Mouse (Mus musculus) CH12.LX (cell line): ENCODE results near the gene Them7. TPM values are rescaled to one million over a fixed set of nuclear protein-coding genes. Genes with fewer than 3 reads are reported as not detected.

ENCODE experiments used
- DNase-seq: peaks from one replicate; pipeline ENCODE4 v3.0.0-alpha.2; 2013; ENCODE audit errors: extremely low read depth
- H3K27ac ChIP-seq: 2 replicates; pipeline ENCODE4 v1.5.1; 2012; ENCODE audit warnings: low read depth, mild to moderate bottlenecking, control low read depth, moderate library complexity; ENCODE audit not compliant: insufficient read depth
- H3K27me3 ChIP-seq: replicated peaks from 2 replicates; pipeline ENCODE3; 2012; ENCODE audit warnings: inconsistent platforms
- H3K36me3 ChIP-seq, 2 experiments: replicated peaks in 1 of 2; 2 replicates each; pipeline versions ENCODE3 to v1.6.1; 2012; ENCODE audit warnings: inconsistent platforms in 1 of 2, low read length in 1 of 2, mild to moderate bottlenecking in 1 of 2, mixed read lengths in 1 of 2, moderate library complexity in 1 of 2; ENCODE audit not compliant: control insufficient read depth in 1 of 2, insufficient read depth in 1 of 2
- H3K4me1 ChIP-seq, 2 experiments: 2 replicates each; pipeline ENCODE4 v1.6.1; 2012; ENCODE audit warnings: inconsistent platforms in 1 of 2, moderate library complexity in 1 of 2; ENCODE audit not compliant: insufficient read depth in 2 of 2, control insufficient read depth in 1 of 2
- H3K4me2 ChIP-seq: 2 replicates; pipeline ENCODE4 v1.6.1; 2012; ENCODE audit warnings: low read depth, mild to moderate bottlenecking, control low read depth; ENCODE audit not compliant: poor library complexity, insufficient read depth, severe bottlenecking
- H3K4me3 ChIP-seq, 3 experiments: fragments of 150-350 bp in 1 of 3; sonication (generic) in 1 of 3; replicated peaks in 1 of 3; 2 replicates each; pipeline versions ENCODE3 to v1.5.1; 2011 to 2012; ENCODE audit warnings: low read depth in 2 of 3, low read length in 2 of 3, mild to moderate bottlenecking in 2 of 3, moderate library complexity in 2 of 3, control low read depth in 1 of 3, improper control_type of control experiment in 1 of 3, inconsistent platforms in 1 of 3, mixed read lengths in 1 of 3; ENCODE audit not compliant: poor library complexity in 1 of 3
- H3K79me2 ChIP-seq: replicated peaks from 2 replicates; pipeline ENCODE4 v1.6.1; 2012; ENCODE audit warnings: mild to moderate bottlenecking, moderate library complexity; ENCODE audit not compliant: control insufficient read depth, poor library complexity, insufficient read depth, severe bottlenecking; ENCODE audit errors: extremely low read depth
- H3K9ac ChIP-seq: 2 replicates; pipeline ENCODE4 v1.6.1; 2012; ENCODE audit warnings: low read depth, mild to moderate bottlenecking, control low read depth, moderate library complexity; ENCODE audit not compliant: insufficient read depth
- H3K9me3 ChIP-seq: replicated peaks from 2 replicates; pipeline ENCODE3; 2012; ENCODE audit warnings: low read length, inconsistent platforms, mixed read lengths
- BHLHE40 ChIP-seq: IDR thresholded peaks from 2 replicates; pipeline ENCODE4 v1.6.1; 2011; ENCODE audit warnings: mild to moderate bottlenecking, low read depth, low read length, improper control_type of control experiment
- E2F4 ChIP-seq: IDR thresholded peaks from 2 replicates; pipeline ENCODE4 v1.6.1; 2011; ENCODE audit warnings: low read depth, low read length, improper control_type of control experiment; ENCODE audit not compliant: insufficient replicate concordance
- ELF1 ChIP-seq: IDR thresholded peaks from 2 replicates; pipeline ENCODE4 v1.6.1; 2014; ENCODE audit warnings: low read depth, mild to moderate bottlenecking, inconsistent platforms, low read length, improper control_type of control experiment
- EP300 ChIP-seq: IDR thresholded peaks from 2 replicates; pipeline ENCODE4 v1.6.1; 2011; ENCODE audit warnings: low read length, improper control_type of control experiment
- ETS1 ChIP-seq: conservative IDR thresholded peaks from 2 replicates; pipeline ENCODE4 v1.6.1; 2012; ENCODE audit warnings: low read depth, mild to moderate bottlenecking, inconsistent platforms, low read length, improper control_type of control experiment, moderate library complexity
- GABPA ChIP-seq: IDR thresholded peaks from 2 replicates; pipeline ENCODE4 v1.6.1; 2012; ENCODE audit warnings: low read depth, low read length, improper control_type of control experiment, inconsistent platforms; ENCODE audit not compliant: insufficient replicate concordance
- HCFC1 ChIP-seq: IDR thresholded peaks from 2 replicates; pipeline ENCODE4 v1.6.1; 2012; ENCODE audit warnings: low read depth, mild to moderate bottlenecking, inconsistent platforms, low read length, improper control_type of control experiment
- JUND ChIP-seq: conservative IDR thresholded peaks from 2 replicates; pipeline ENCODE4 v1.6.1; 2011; ENCODE audit warnings: low read depth, low read length, improper control_type of control experiment
- KAT2A ChIP-seq: IDR thresholded peaks from 2 replicates; pipeline ENCODE4 v1.6.1; 2012; ENCODE audit warnings: low read length, improper control_type of control experiment, inconsistent platforms; ENCODE audit not compliant: insufficient replicate concordance
- MAZ ChIP-seq: IDR thresholded peaks from 2 replicates; pipeline ENCODE4 v1.6.1; 2012; ENCODE audit warnings: low read depth, mild to moderate bottlenecking, inconsistent platforms, low read length, improper control_type of control experiment, moderate library complexity
- MEF2A ChIP-seq: IDR thresholded peaks from 2 replicates; pipeline ENCODE4 v1.6.1; 2014; ENCODE audit warnings: low read depth, mild to moderate bottlenecking, inconsistent platforms, low read length, improper control_type of control experiment, borderline replicate concordance
- NRF1 ChIP-seq: IDR thresholded peaks from 2 replicates; pipeline ENCODE4 v1.6.1; 2014; ENCODE audit warnings: low read depth, mild to moderate bottlenecking, inconsistent platforms, low read length, improper control_type of control experiment, moderate library complexity
- POLR2A ChIP-seq: IDR thresholded peaks from 2 replicates; pipeline ENCODE4 v1.6.1; 2011; ENCODE audit warnings: low read depth, mild to moderate bottlenecking, improper control_type of control experiment, low read length
- RAD21 ChIP-seq: IDR thresholded peaks from 2 replicates; pipeline ENCODE4 v1.6.1; 2011; ENCODE audit warnings: low read depth, mild to moderate bottlenecking, low read length, improper control_type of control experiment, moderate library complexity
- RCOR1 ChIP-seq: conservative IDR thresholded peaks from 2 replicates; pipeline ENCODE4 v1.6.1; 2012; ENCODE audit warnings: low read depth, mild to moderate bottlenecking, inconsistent platforms, low read length, improper control_type of control experiment
- SIN3A ChIP-seq: IDR thresholded peaks from 2 replicates; pipeline ENCODE4 v1.6.1; 2012; ENCODE audit warnings: low read length, improper control_type of control experiment, inconsistent platforms
- TBP ChIP-seq: conservative IDR thresholded peaks from 2 replicates; pipeline ENCODE4 v1.6.1; 2011; ENCODE audit warnings: low read depth, low read length, improper control_type of control experiment
- TCF12 ChIP-seq: IDR thresholded peaks from 2 replicates; pipeline ENCODE4 v1.6.1; 2014; ENCODE audit warnings: low read depth, mild to moderate bottlenecking, inconsistent platforms, low read length, improper control_type of control experiment
- UBTF ChIP-seq: IDR thresholded peaks from 2 replicates; pipeline ENCODE4 v1.6.1; 2012; ENCODE audit warnings: low read depth, mild to moderate bottlenecking, inconsistent platforms, low read length, improper control_type of control experiment, moderate library complexity
- USF1 ChIP-seq: IDR thresholded peaks from 2 replicates; pipeline ENCODE4 v1.6.1; 2014; ENCODE audit warnings: low read depth, mild to moderate bottlenecking, inconsistent platforms, low read length, improper control_type of control experiment
- USF2 ChIP-seq: conservative IDR thresholded peaks from 2 replicates; pipeline ENCODE4 v1.6.1; 2011; ENCODE audit warnings: low read depth, low read length, improper control_type of control experiment
- ZC3H11A ChIP-seq: IDR thresholded peaks from 2 replicates; pipeline ENCODE4 v1.6.1; 2012; ENCODE audit warnings: low read depth, mild to moderate bottlenecking, inconsistent platforms, low read length, improper control_type of control experiment
- ZKSCAN1 ChIP-seq: IDR thresholded peaks from 2 replicates; pipeline ENCODE4 v1.6.1; 2012; ENCODE audit warnings: low read depth, inconsistent platforms, low read length, improper control_type of control experiment, borderline replicate concordance
- ZMIZ1 ChIP-seq: IDR thresholded peaks from 2 replicates; pipeline ENCODE4 v1.6.1; 2012; ENCODE audit warnings: low read depth, mild to moderate bottlenecking, inconsistent platforms, low read length, improper control_type of control experiment
- ZNF384 ChIP-seq: IDR thresholded peaks from 2 replicates; pipeline ENCODE4 v1.6.1; 2012; ENCODE audit warnings: low read depth, low read length, improper control_type of control experiment, inconsistent platforms
- dilution Hi-C: fragments of 300-500 bp; cut with MboI; formaldehyde crosslinking; loops from 2 replicates; pipeline ENCODE4 v1.14.3; 2020; ENCODE audit warnings: low sequenced_read_pairs; ENCODE audit not compliant: extremely low pct_unique_long_range_greater_than_20kb, extremely low pct_ligation_motif_present
- in situ Hi-C: fragments of 300-500 bp; cut with MboI; formaldehyde crosslinking; loops from 3 replicates; pipeline ENCODE4 v1.14.3; 2019; ENCODE audit warnings: low sequenced_read_pairs, low pct_ligation_motif_present, low pct_unique_long_range_greater_than_20kb, mixed read lengths
- polyA plus RNA-seq: library from polyadenylated mRNA; unstranded; fragments of >175 nt; gene quantifications from 2 replicates; pipeline ENCODE4 v1.2.1, GENCODE M21; 2012; ENCODE audit warnings: low read depth; ENCODE audit not compliant: insufficient read length
- total RNA-seq, 2 experiments: library from RNA; depleted of rRNA; stranded (reverse); fragments of 300-350 nt in 1 of 2; fragments of >200 nt in 1 of 2; gene quantifications; 2 replicates each; pipeline ENCODE4 v1.2.3; 2012 to 2014

The Them7 gene
- total and polyA plus RNA-seq, 3 experiments, result not detected

DNA sequence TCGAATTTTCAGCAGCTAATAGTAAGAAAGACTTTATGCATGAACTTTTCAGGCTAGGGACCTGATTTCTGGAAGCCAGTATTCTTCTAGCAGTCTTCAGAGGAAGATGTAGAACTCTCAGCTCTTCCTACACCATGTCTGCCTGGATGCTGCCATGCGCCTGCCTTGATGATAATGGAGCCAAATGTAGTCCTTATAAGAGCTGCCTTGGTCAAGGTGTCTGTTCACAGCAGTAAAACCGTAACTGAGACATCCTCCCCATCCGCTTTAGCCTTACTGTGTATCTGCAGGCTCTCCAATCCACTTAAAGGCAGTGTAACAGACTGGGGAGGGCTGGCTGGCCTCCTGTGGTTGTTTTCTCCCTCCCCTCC, 167.3 kb downstream of the Them7 start:
- H3K4me2 ChIP-seq, result no peak overlapping the region
- no peak for DNase-seq
- TF ChIP-seq RAD21 (no peak), ZKSCAN1 (no peak), TCF12 (no peak), POLR2A (no peak), USF1 (no peak), BHLHE40 (no peak), ELF1 (no peak), GABPA (no peak), RCOR1 (no peak), HCFC1 (no peak), MAZ (no peak)
- H3K79me2 ChIP-seq, result no peaks in the 10 kb centered on the region
- no peaks in the 10 kb centered on the region for H3K9me3 ChIP-seq
- peaks cover 0 to 8% of the 10 kb centered on the region in 2 experiments; a peak in 1 of 4 replicates for H3K4me1 ChIP-seq
- H3K27me3 ChIP-seq, result no peaks in the 10 kb centered on the region
- no peak overlapping the region for H3K27ac ChIP-seq
- peaks cover 2 to 93% of the 10 kb centered on the region in 2 experiments for H3K36me3 ChIP-seq
- no peak overlapping the region for H3K9ac ChIP-seq
- H3K4me3 ChIP-seq, result no peak overlapping the region
- in situ Hi-C loops, result no loop called here
- dilution Hi-C loops, result no loop called here

DNA sequence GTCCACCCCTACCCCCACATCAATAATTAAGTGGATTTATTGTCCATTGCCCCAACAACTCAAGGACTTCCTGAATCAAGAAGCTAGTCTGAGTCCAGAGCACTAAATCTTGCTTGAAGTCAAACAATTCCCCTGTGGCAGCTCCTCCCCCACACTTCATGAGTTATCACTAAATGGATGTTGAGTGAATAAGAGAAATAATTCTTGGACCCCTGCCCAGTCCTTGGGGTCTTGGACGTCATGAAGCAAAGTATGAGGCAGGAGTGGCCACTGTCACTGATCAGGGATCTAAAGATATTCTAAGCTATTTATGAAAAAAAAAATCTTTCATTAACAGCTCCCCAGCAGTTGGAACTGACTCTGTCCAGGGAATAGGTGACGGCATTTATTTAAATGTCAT, 168.4 kb downstream of the Them7 start:
- no peak for DNase-seq
- no peak overlapping the region for H3K9ac ChIP-seq
- TF ChIP-seq ELF1 (no peak), GABPA (no peak), TBP (no peak), BHLHE40 (no peak), ZNF384 (no peak), ETS1 (no peak), ZMIZ1 (no peak), RCOR1 (no peak), MEF2A (no peak), HCFC1 (no peak), KAT2A (no peak), UBTF (no peak), NRF1 (no peak), ZC3H11A (no peak), EP300 (no peak), USF2 (no peak), JUND (no peak), SIN3A (no peak), E2F4 (no peak), POLR2A (no peak)
- H3K27me3 ChIP-seq, result no peaks in the 10 kb centered on the region
- H3K9me3 ChIP-seq, result no peaks in the 10 kb centered on the region
- H3K36me3 ChIP-seq, result peaks cover 2 to 84% of the 10 kb centered on the region in 2 experiments
- H3K4me2 ChIP-seq, result no peak overlapping the region
- H3K27ac ChIP-seq, result no peak overlapping the region
- no peaks in the 10 kb centered on the region for H3K79me2 ChIP-seq
- no peak overlapping the region for H3K4me3 ChIP-seq
- peaks cover 2 to 18% of the 10 kb centered on the region in 2 experiments; a peak in 2 of 4 replicates for H3K4me1 ChIP-seq
- dilution Hi-C loops, result no loop called here
- in situ Hi-C loops, result no loop called here
